Mouse (Mus musculus): Measurements from ENCODE around the gene Nfkbiz. TPM values are rescaled to one million over a fixed set of nuclear protein-coding genes. Genes with fewer than 3 reads are reported as not detected.
"Not testable (repeated sequence)": the region's sequence is repeated elsewhere in the genome, so short reads cannot be mapped to it uniquely, and the experiment has no call there.

Nfkbiz gene
- total and polyA plus RNA-seq, 3 experiments, result 1.3 to 2.4 TPM; not detected in 1

GRCm38 (mm10) chr16:55841506-55841905 is 2.8 kb upstream of the Nfkbiz start:
- Histone ChIP-seq H3K9me3 (replicated peaks; ENCODE audit: insufficient read depth, low read length) (no peaks in the 10 kb centered on the region), H3K4me1 (ENCODE audit: control insufficient read depth in 1 of 2, insufficient read depth in 2 of 2, low read length in 2 of 2) (peaks cover 4 to 5% of the 10 kb centered on the region in 2 experiments), H3K27me3 (ENCODE audit: control insufficient read depth in 1 of 2, insufficient read depth in 2 of 2, low read length in 2 of 2) (no peaks in the 10 kb centered on the region), H3K27ac (ENCODE audit: control insufficient read depth, low read depth, low read length) (no peak overlapping the region), H3K4me3 (ENCODE audit: control insufficient read depth in 1 of 2, insufficient read depth in 1 of 2, low read depth in 2 of 2, low read length in 2 of 2) (no peak overlapping the region), H3K9ac (ENCODE audit: control insufficient read depth, low read depth, low read length, poor library complexity, severe bottlenecking) (no peak overlapping the region), H3K79me2 (ENCODE audit: control insufficient read depth, insufficient read depth, low read length, poor library complexity) (peaks cover 6% of the 10 kb centered on the region), H3K36me3 (ENCODE audit: control insufficient read depth in 1 of 2, insufficient read depth in 2 of 2, low read length in 2 of 2) (peaks cover 0 to 10% of the 10 kb centered on the region in 2 experiments; a peak in 2 of 4 replicates)
- DNase-seq (ENCODE audit: low read depth, low spot score), result no peak
- no peak for TF ChIP-seq SMC3 (IDR thresholded peaks at IDR 0.05; ENCODE audit: low read depth, low read length)
- TF ChIP-seq POLR2AphosphoS2 (IDR thresholded peaks at IDR 0.05; ENCODE audit: low read length), result no peak
- TF ChIP-seq MXI1 (IDR thresholded peaks at IDR 0.05; ENCODE audit: low read depth, low read length), result no peak

GRCm38 (mm10) chr16:55838129-55838509 is 580 bp downstream of the Nfkbiz start:
- peak overlapping the region; percentile 67 to 97 for H3K4me3 ChIP-seq (ENCODE audit: control insufficient read depth in 1 of 2, insufficient read depth in 1 of 2, low read depth in 2 of 2, low read length in 2 of 2)
- TF ChIP-seq CTCF (IDR thresholded peaks at IDR 0.05 in 2 of 3, conservative IDR thresholded peaks at IDR 0.05 in 1 of 3; ENCODE audit: control insufficient read depth in 1 of 3, insufficient read depth in 1 of 3, low read depth in 2 of 3, low read length in 3 of 3, poor library complexity in 1 of 3, severe bottlenecking in 1 of 3) (no peak), MYB (IDR thresholded peaks at IDR 0.05; ENCODE audit: low read depth, low read length) (no peak), ELF1 (IDR thresholded peaks at IDR 0.05; ENCODE audit: low read depth, low read length) (no peak), CHD2 (IDR thresholded peaks at IDR 0.05; ENCODE audit: low read length) (no peak)
- no peak for DNase-seq (ENCODE audit: low read depth, low spot score)
- no peaks in the 10 kb centered on the region for H3K9me3 ChIP-seq (replicated peaks; ENCODE audit: insufficient read depth, low read length)
- H3K36me3 ChIP-seq (ENCODE audit: control insufficient read depth in 1 of 2, insufficient read depth in 2 of 2, low read length in 2 of 2), result peaks cover 0 to 6% of the 10 kb centered on the region in 2 experiments; a peak in 2 of 4 replicates
- peaks cover 6% of the 10 kb centered on the region for H3K79me2 ChIP-seq (ENCODE audit: control insufficient read depth, insufficient read depth, low read length, poor library complexity)
- peak overlapping the region; percentile 98 for H3K9ac ChIP-seq (ENCODE audit: control insufficient read depth, low read depth, low read length, poor library complexity, severe bottlenecking)
- H3K27ac ChIP-seq (ENCODE audit: control insufficient read depth, low read depth, low read length), result peak overlapping the region; percentile 74
- H3K27me3 ChIP-seq (ENCODE audit: control insufficient read depth in 1 of 2, insufficient read depth in 2 of 2, low read length in 2 of 2), result no peaks in the 10 kb centered on the region
- H3K4me1 ChIP-seq (ENCODE audit: control insufficient read depth in 1 of 2, insufficient read depth in 2 of 2, low read length in 2 of 2), result peaks cover 3 to 4% of the 10 kb centered on the region in 2 experiments; a peak in 3 of 4 replicates

- Histone ChIP-seq H3K4me3 (ENCODE audit: control insufficient read depth in 1 of 2, insufficient read depth in 1 of 2, low read depth in 2 of 2, low read length in 2 of 2) (peak overlapping the region in 1 of 2 experiments; percentile 67; a peak in 3 of 4 replicates), H3K36me3 (ENCODE audit: control insufficient read depth in 1 of 2, insufficient read depth in 2 of 2, low read length in 2 of 2) (peaks cover 0 to 11% of the 10 kb centered on the region in 2 experiments; a peak in 2 of 4 replicates)
- H3K4me1 ChIP-seq (ENCODE audit: control insufficient read depth in 1 of 2, insufficient read depth in 2 of 2, low read length in 2 of 2); DNase-seq (ENCODE audit: low read depth, low spot score); H3K27ac ChIP-seq (ENCODE audit: control insufficient read depth, low read depth, low read length); H3K9me3 ChIP-seq (replicated peaks; ENCODE audit: insufficient read depth, low read length); H3K9ac ChIP-seq (ENCODE audit: control insufficient read depth, low read depth, low read length, poor library complexity, severe bottlenecking); H3K79me2 ChIP-seq (ENCODE audit: control insufficient read depth, insufficient read depth, low read length, poor library complexity); H3K27me3 ChIP-seq (ENCODE audit: control insufficient read depth in 1 of 2, insufficient read depth in 2 of 2, low read length in 2 of 2): not testable (repeated sequence)
Measured at GRCm38 (mm10) chr16:55837653-55838052, 1.0 kb downstream of the Nfkbiz start.

GRCm38 (mm10) chr16:55837168-55837567 is 1.5 kb downstream of the Nfkbiz start:
- no peaks in the 10 kb centered on the region for H3K27me3 ChIP-seq (ENCODE audit: control insufficient read depth in 1 of 2, insufficient read depth in 2 of 2, low read length in 2 of 2)
- H3K9me3 ChIP-seq (replicated peaks; ENCODE audit: insufficient read depth, low read length), result no peaks in the 10 kb centered on the region
- H3K36me3 ChIP-seq (ENCODE audit: control insufficient read depth in 1 of 2, insufficient read depth in 2 of 2, low read length in 2 of 2), result peaks cover 0 to 16% of the 10 kb centered on the region in 2 experiments; a peak in 2 of 4 replicates
- H3K79me2 ChIP-seq (ENCODE audit: control insufficient read depth, insufficient read depth, low read length, poor library complexity), result peaks cover 6% of the 10 kb centered on the region
- H3K27ac ChIP-seq (ENCODE audit: control insufficient read depth, low read depth, low read length), result no peak overlapping the region
- H3K4me1 ChIP-seq (ENCODE audit: control insufficient read depth in 1 of 2, insufficient read depth in 2 of 2, low read length in 2 of 2), result peaks cover 9 to 10% of the 10 kb centered on the region in 2 experiments; a peak in 3 of 4 replicates
- H3K4me3 ChIP-seq (ENCODE audit: control insufficient read depth in 1 of 2, insufficient read depth in 1 of 2, low read depth in 2 of 2, low read length in 2 of 2), result no peak overlapping the region
- TF ChIP-seq USF1 (IDR thresholded peaks at IDR 0.05; ENCODE audit: low read depth, low read length) (no peak), E2F4 (IDR thresholded peaks at IDR 0.05; ENCODE audit: borderline replicate concordance, low read depth, low read length) (no peak), EP300 (IDR thresholded peaks at IDR 0.05; ENCODE audit: low read depth in 1 of 2, low read length in 2 of 2) (no peak), HCFC1 (IDR thresholded peaks at IDR 0.05; ENCODE audit: low read depth, low read length) (no peak), RAD21 (IDR thresholded peaks at IDR 0.05; ENCODE audit: low read depth, low read length) (no peak), MYC (IDR thresholded peaks at IDR 0.05; ENCODE audit: low read depth, low read length) (no peak), USF2 (IDR thresholded peaks at IDR 0.05; ENCODE audit: borderline replicate concordance in 1 of 2, insufficient read depth in 1 of 2, low read depth in 1 of 2, low read length in 2 of 2) (no peak), ZMIZ1 (IDR thresholded peaks at IDR 0.05; ENCODE audit: low read depth, low read length) (no peak), MAX (IDR thresholded peaks at IDR 0.05; ENCODE audit: low read length) (no peak), ZKSCAN1 (IDR thresholded peaks at IDR 0.05; ENCODE audit: low read depth, low read length) (no peak), BHLHE40 (IDR thresholded peaks at IDR 0.05; ENCODE audit: borderline replicate concordance, low read depth, low read length) (no peak)
- H3K9ac ChIP-seq (ENCODE audit: control insufficient read depth, low read depth, low read length, poor library complexity, severe bottlenecking), result no peak overlapping the region
- no peak for DNase-seq (ENCODE audit: low read depth, low spot score)
